Mouse (Mus musculus) neural tube, embryonic 14.5 days (tissue): ENCODE measurements around the gene Atg4c. TPM values are rescaled to one million over a fixed set of nuclear protein-coding genes. Genes with fewer than 3 reads are reported as not detected.

Experiments
- ATAC-seq: fragments of 200-750 bp; cut with Nextera tagmentation; 2 replicates; pipeline ENCODE4 v1.8.0; 2017; ENCODE audit warnings: low read depth, mild to moderate bottlenecking, moderate TSS enrichment, moderate library complexity
- H3K27ac ChIP-seq: fragments of 300-500 bp; sonication (generic); 2 replicates; pipeline ENCODE4 v1.5.1; 2014; ENCODE audit warnings: low read depth, mild to moderate bottlenecking, control low read depth, low read length, moderate library complexity, mixed read lengths
- H3K27me3 ChIP-seq: fragments of 300-500 bp; sonication (generic); 2 replicates; pipeline ENCODE4 v1.6.1; 2014; ENCODE audit warnings: low read length; ENCODE audit not compliant: control insufficient read depth, insufficient read depth
- H3K36me3 ChIP-seq: fragments of 300-500 bp; sonication (generic); 2 replicates; pipeline ENCODE4 v1.6.1; 2014; ENCODE audit warnings: low read length, mixed read lengths; ENCODE audit not compliant: control insufficient read depth, insufficient read depth
- H3K4me1 ChIP-seq: fragments of 300-500 bp; sonication (generic); 2 replicates; pipeline ENCODE4 v1.6.1; 2014; ENCODE audit warnings: low read length; ENCODE audit not compliant: control insufficient read depth, insufficient read depth
- H3K4me2 ChIP-seq: fragments of 300-500 bp; sonication (generic); 2 replicates; pipeline ENCODE4 v1.6.1; 2014; ENCODE audit warnings: mild to moderate bottlenecking, low read depth, low read length, control low read depth
- H3K4me3 ChIP-seq: fragments of 300-500 bp; sonication (generic); 2 replicates; pipeline ENCODE4 v1.5.1; 2014; ENCODE audit warnings: low read depth, low read length, control low read depth, mixed read lengths
- H3K9ac ChIP-seq: fragments of 300-500 bp; sonication (generic); replicated peaks from 2 replicates; pipeline ENCODE4 v1.6.1; 2014; ENCODE audit warnings: low read depth, mild to moderate bottlenecking, control low read depth, low read length, mixed read lengths
- H3K9me3 ChIP-seq: fragments of 300-500 bp; sonication (generic); 2 replicates; pipeline ENCODE4 v1.6.1; 2016; ENCODE audit warnings: low read length; ENCODE audit not compliant: control insufficient read depth
- WGBS: fragments of 180-500 bp; shearing (Covaris S2); extraction: QIAGEN DNeasy Blood & Tissue Kit; methylation state at CpG from one replicate; pipeline ENCODE4 v1.1.7; 2014; 5-methylcytosine and 5-hydroxymethylcytosine counted together
- polyA plus RNA-seq: library from polyadenylated mRNA; unstranded; fragments of >200 nt; fragmentation: Nextera tagmentation; extraction: Ambion mirVana; gene quantifications from 2 replicates; pipeline ENCODE4 v1.2.1, GENCODE M21; 2014

Atg4c gene
- polyA plus RNA-seq, 1 experiment from 2014 or later: 21.7 TPM

- Histone ChIP-seq H3K27me3 (no peaks in the 10 kb centered on the region), H3K4me3 (no peak overlapping the region), H3K9me3 (no peaks in the 10 kb centered on the region), H3K9ac (no peak overlapping the region), H3K36me3 (no peaks in the 10 kb centered on the region), H3K4me1 (no peaks in the 10 kb centered on the region), H3K4me2 (no peak overlapping the region), H3K27ac (no peak overlapping the region)
- WGBS: 88% methylated on average over 2 of the region's 2 CpGs
- no peak for ATAC-seq
Observed at GRCm38 (mm10) chr4:99263191-99263590, 69.5 kb downstream of the Atg4c start.

GRCm38 (mm10) chr4:99263663-99264062 is 69.9 kb downstream of the Atg4c start:
- no peak for ATAC-seq
- Histone ChIP-seq H3K27me3 (no peaks in the 10 kb centered on the region), H3K4me3 (no peak overlapping the region), H3K9me3 (no peaks in the 10 kb centered on the region), H3K36me3 (no peaks in the 10 kb centered on the region), H3K9ac (no peak overlapping the region), H3K27ac (no peak overlapping the region), H3K4me2 (no peak overlapping the region), H3K4me1 (no peaks in the 10 kb centered on the region)
- 67% methylated on average over 11 of the region's 11 CpGs for WGBS

GRCm38 (mm10) chr4:99266843-99267445 is 73.2 kb downstream of the Atg4c start:
- WGBS: 65% methylated on average over 10 of the region's 10 CpGs
- Histone ChIP-seq H3K36me3 (no peaks in the 10 kb centered on the region), H3K9ac (no peak overlapping the region), H3K27ac (no peak overlapping the region), H3K27me3 (no peaks in the 10 kb centered on the region), H3K4me1 (no peaks in the 10 kb centered on the region), H3K4me2 (no peak overlapping the region), H3K9me3 (no peaks in the 10 kb centered on the region), H3K4me3 (no peak overlapping the region)
- ATAC-seq: no peak

- 12% methylated on average over 9 of the region's 9 CpGs for WGBS
- Histone ChIP-seq H3K9me3 (no peaks in the 10 kb centered on the region), H3K4me3 (no peak overlapping the region), H3K9ac (no peak overlapping the region), H3K27ac (no peak overlapping the region), H3K36me3 (no peaks in the 10 kb centered on the region), H3K4me2 (peak overlapping the region; percentile 22), H3K4me1 (0 out of 2 replicates have a peak, but pooled peaks cover 4% of the 10 kb centered on the region), H3K27me3 (no peaks in the 10 kb centered on the region)
- peak; percentile 44; the same call in 1 of the 2 replicates for ATAC-seq
Observed at GRCm38 (mm10) chr4:99272860-99273259, 79.1 kb downstream of the Atg4c start.

GRCm38 (mm10) chr4:99273466-99273865 is 79.7 kb downstream of the Atg4c start:
- H3K27me3 ChIP-seq: no peaks in the 10 kb centered on the region
- no peak for ATAC-seq
- H3K4me1 ChIP-seq: 0 out of 2 replicates have a peak, but pooled peaks cover 4% of the 10 kb centered on the region
- no peak overlapping the region for H3K9ac ChIP-seq
- H3K9me3 ChIP-seq: no peaks in the 10 kb centered on the region
- no peak overlapping the region for H3K27ac ChIP-seq
- H3K4me2 ChIP-seq: no peak overlapping the region
- H3K4me3 ChIP-seq: no peak overlapping the region
- WGBS: 76% methylated on average over 3 of the region's 3 CpGs
- H3K36me3 ChIP-seq: no peaks in the 10 kb centered on the region

GRCm38 (mm10) chr4:99273979-99274378 is 80.2 kb downstream of the Atg4c start:
- Histone ChIP-seq H3K9ac (no peak overlapping the region), H3K36me3 (no peaks in the 10 kb centered on the region), H3K4me1 (0 out of 2 replicates have a peak, but pooled peaks cover 4% of the 10 kb centered on the region), H3K4me2 (no peak overlapping the region), H3K27me3 (no peaks in the 10 kb centered on the region), H3K4me3 (no peak overlapping the region), H3K9me3 (no peaks in the 10 kb centered on the region), H3K27ac (no peak overlapping the region)
- ATAC-seq: peak; percentile 79
- WGBS: 29% methylated on average over 7 of the region's 7 CpGs

- no peak overlapping the region for H3K27ac ChIP-seq
- H3K4me1 ChIP-seq: no peaks in the 10 kb centered on the region
- no peak overlapping the region for H3K4me2 ChIP-seq
- no peak for ATAC-seq
- H3K9ac ChIP-seq: no peak overlapping the region
- H3K4me3 ChIP-seq: no peak overlapping the region
- H3K36me3 ChIP-seq: no peaks in the 10 kb centered on the region
- H3K9me3 ChIP-seq: no peaks in the 10 kb centered on the region
- no peaks in the 10 kb centered on the region for H3K27me3 ChIP-seq
- WGBS: 93% methylated on average over 7 of the region's 7 CpGs
Observed at GRCm38 (mm10) chr4:99278876-99279275, 85.1 kb downstream of the Atg4c start.

- no peak for ATAC-seq
- no peaks in the 10 kb centered on the region for H3K4me1 ChIP-seq
- 93% methylated on average over 7 of the region's 7 CpGs for WGBS
- no peaks in the 10 kb centered on the region for H3K9me3 ChIP-seq
- no peak overlapping the region for H3K4me2 ChIP-seq
- no peak overlapping the region for H3K27ac ChIP-seq
- H3K27me3 ChIP-seq: no peaks in the 10 kb centered on the region
- no peak overlapping the region for H3K9ac ChIP-seq
- H3K36me3 ChIP-seq: no peaks in the 10 kb centered on the region
- H3K4me3 ChIP-seq: no peak overlapping the region
Observed at GRCm38 (mm10) chr4:99281711-99282110, 88.0 kb downstream of the Atg4c start.

GRCm38 (mm10) chr4:99289286-99289685 is 95.6 kb downstream of the Atg4c start:
- no peak overlapping the region for H3K27ac ChIP-seq
- no peak overlapping the region for H3K9ac ChIP-seq
- no peaks in the 10 kb centered on the region for H3K27me3 ChIP-seq
- no peak overlapping the region for H3K4me2 ChIP-seq
- H3K4me3 ChIP-seq: no peak overlapping the region
- no peak for ATAC-seq
- WGBS: 92% methylated on average over 10 of the region's 10 CpGs
- no peaks in the 10 kb centered on the region for H3K4me1 ChIP-seq
- no peaks in the 10 kb centered on the region for H3K36me3 ChIP-seq
- no peaks in the 10 kb centered on the region for H3K9me3 ChIP-seq
